Mouse (Mus musculus) testis, adult 2 months (tissue): Measurements from ENCODE around the gene Mpped2.

ENCODE experiments used
- CTCF ChIP-seq: fragments of 200-500 bp; IDR thresholded peaks from 2 replicates; pipeline ENCODE4 v1.5.1; 2012; ENCODE audit warnings: low read depth, mild to moderate bottlenecking, inconsistent platforms, low read length, moderate library complexity; ENCODE audit not compliant: control insufficient read depth, insufficient read depth, insufficient replicate concordance
- POLR2A ChIP-seq: fragments of 200-500 bp; IDR thresholded peaks from 2 replicates; pipeline ENCODE4 v1.6.1; 2012; ENCODE audit warnings: low read depth, mild to moderate bottlenecking, inconsistent platforms, low read length, moderate library complexity; ENCODE audit not compliant: control insufficient read depth

DNA sequence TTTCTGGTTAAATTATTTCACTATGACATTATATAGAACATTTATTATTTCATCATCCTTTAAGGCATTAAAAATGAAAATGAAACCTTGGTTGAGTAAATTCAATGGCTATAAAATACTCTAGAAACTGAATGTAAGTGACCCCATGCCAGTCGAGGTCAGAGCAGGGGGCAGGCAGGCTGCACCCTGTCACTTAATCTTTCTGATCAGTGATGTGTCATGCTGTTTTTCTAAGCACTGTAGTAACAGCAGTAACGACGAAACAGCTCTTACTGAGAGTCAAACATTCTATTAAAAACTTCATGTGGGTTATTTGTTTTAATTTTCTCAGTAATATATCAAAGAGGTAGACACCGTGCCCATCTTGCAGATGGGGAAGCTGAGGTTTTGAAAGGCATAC, 153.4 kb downstream of the Mpped2 start:
- TF ChIP-seq POLR2A (no peak), CTCF (no peak)
